Mouse (Mus musculus): Measurements from ENCODE around the gene Zfp300. TPM values are rescaled to one million over a fixed set of nuclear protein-coding genes. Genes with fewer than 3 reads are reported as not detected.

Zfp300 gene
- polyA plus RNA-seq, 1 experiment = 0.11 TPM

DNA sequence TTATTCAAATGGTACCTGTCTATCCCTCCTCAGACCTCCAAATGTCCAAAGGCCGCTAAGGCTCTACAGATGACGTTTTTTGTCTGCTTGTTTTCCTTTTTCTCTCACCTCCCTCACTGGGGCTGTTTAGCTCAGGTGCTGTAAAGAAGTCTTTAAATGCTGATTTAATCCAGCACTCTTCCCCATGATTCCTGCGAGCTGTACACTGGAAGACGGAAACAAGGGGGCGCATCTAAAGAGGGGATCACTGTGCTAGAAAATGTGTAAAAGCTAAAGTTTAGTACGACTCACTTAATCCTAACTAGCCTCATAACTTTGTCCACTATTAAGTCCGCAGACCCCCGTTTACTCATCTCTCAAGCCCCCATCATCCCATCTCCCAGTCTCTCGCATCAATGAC is 27.9 kb downstream of the Zfp300 start:
- Histone ChIP-seq H3K27me3 (replicated peaks; ENCODE audit: control insufficient read depth, insufficient read depth, low read length) (no peaks in the 10 kb centered on the region; the same call in 1 of the 2 replicates), H3K4me1 (ENCODE audit: control insufficient read depth, insufficient read depth, low read length) (no peaks in the 10 kb centered on the region), H3K36me3 (ENCODE audit: control insufficient read depth, insufficient read depth, low read length) (no peaks in the 10 kb centered on the region), H3K27ac (ENCODE audit: insufficient read depth, low read depth, low read length) (no peak overlapping the region), H3K4me3 (ENCODE audit: insufficient read depth, low read depth, low read length) (peak overlapping the region; percentile 85)
- WGBS = under 1% methylated on average over 9 of the region's 9 CpGs
- peak; percentile 4 for DNase-seq
- no peak for TF ChIP-seq POLR2A (IDR thresholded peaks at IDR 0.05; ENCODE audit: low read depth, low read length)
- TF ChIP-seq CTCF (conservative IDR thresholded peaks at IDR 0.05; ENCODE audit: insufficient read depth, insufficient read length, low read depth, low read length) = no peak

Other genes starting within 250 kb of the Zfp300 start
- gene Timp1, start 219.4 kb downstream of the Zfp300 start, polyA plus RNA-seq (2012; rRNA removed) = 2.0 and 2.4 TPM in 2 replicates
- gene Syn1, start 168.5 kb downstream of the Zfp300 start, polyA plus RNA-seq (2012; rRNA removed) = 0.16 and 0.69 TPM in 2 replicates
- gene Cfp, start 158.0 kb downstream of the Zfp300 start, polyA plus RNA-seq (2012; rRNA removed) = 8.6 and 11.0 TPM in 2 replicates
- 7.8 and 9.9 TPM in 2 replicates for gene Elk1, start 138.9 kb downstream of the Zfp300 start, polyA plus RNA-seq (2012; rRNA removed)
- 24.7 and 32.7 TPM in 2 replicates for gene Uxt, start 127.5 kb downstream of the Zfp300 start, polyA plus RNA-seq (2012; rRNA removed)
- 0.52 and 0.72 TPM in 2 replicates for gene Zfp182, start 27.2 kb downstream of the Zfp300 start, polyA plus RNA-seq (2012; rRNA removed)
- not detected in 2 replicates for gene Spaca5, start 21.1 kb downstream of the Zfp300 start, polyA plus RNA-seq (2012; rRNA removed)
- gene Ssxa1, start 26.3 kb upstream of the Zfp300 start, polyA plus RNA-seq (2012; rRNA removed) = not detected in 2 replicates
- not detected in 2 replicates for gene Gm21876, start 86.1 kb upstream of the Zfp300 start, polyA plus RNA-seq (2012; rRNA removed)